Mouse (Mus musculus) stomach, postnatal 0 days (tissue): ENCODE data around the gene Yod1.

Source experiments
- CTCF ChIP-seq: IDR thresholded peaks from 2 replicates; pipeline ENCODE4 v1.5.1; 2016; ENCODE audit warnings: antibody characterized with exemption, low read depth, mild to moderate bottlenecking, moderate library complexity
- EP300 ChIP-seq: optimal IDR thresholded peaks from 2 replicates; pipeline ENCODE3; 2016; ENCODE audit warnings: antibody characterized with exemption

- TF ChIP-seq EP300 (no peak), CTCF (no peak)
These were observed 20.8 kb downstream of the Yod1 start for GRCm38 (mm10) chr1:130737916-130738315.
